In genomic region chr13:111966627-111967026, GRCm38 (mm10) we compare ENCODE assay signal across 18 mouse cellular contexts.
DNase-seq lines count a peak whose midpoint lies in the region; ATAC-seq and TF ChIP-seq lines count a peak whose summit lies in the region.
"Had no signal": no experiment of that assay in that cellular context is flagged by ENCODE, and none has a peak within 500 bp of the region (broad histone marks: within the 10 kb centered on the region; RNA-seq: fewer than 3 reads in every experiment).

No protein-coding gene starts in this region.

- DNase-seq in intestine, embryonic 14.5 days (ENCODE audit: low spot score), result no peak
- DNase-seq in brain, embryonic 14.5 days (ENCODE audit: low read depth), result peak; percentile 68
- DNase-seq in kidney, postnatal 14 days, result peak; percentile 53
- no peak for DNase-seq in frontal cortex, postnatal 25 days (ENCODE audit: low spot score in 2 of 2)
- DNase-seq: cerebellum, adult 11 months; cerebellum, postnatal 36 days; gastrocnemius, postnatal 36 days; layer of hippocampus, postnatal 36 days; left cerebral cortex, postnatal 4 days had no signal

- H3K9me3 ChIP-seq in forebrain, embryonic 13.5 days (replicated peaks), result no peaks in the 10 kb centered on the region
- no peaks in the 10 kb centered on the region for H3K9me3 ChIP-seq in forebrain, embryonic 12.5 days
- no peaks in the 10 kb centered on the region for H3K9me3 ChIP-seq in intestine, embryonic 14.5 days (ENCODE audit: control insufficient read depth, low read length)
- H3K9me3 ChIP-seq in intestine, postnatal 0 days (ENCODE audit: control insufficient read depth), result no peaks in the 10 kb centered on the region
- H3K9me3 ChIP-seq: embryonic facial prominence, embryonic 13.5 days; megakaryocyte, embryonic 14.5 days had no signal

- H3K36me3 ChIP-seq in forebrain, embryonic 13.5 days (ENCODE audit: poor library complexity, severe bottlenecking), result no peaks in the 10 kb centered on the region
- no peaks in the 10 kb centered on the region for H3K36me3 ChIP-seq in forebrain, embryonic 12.5 days (replicated peaks)
- H3K36me3 ChIP-seq in intestine, embryonic 14.5 days (ENCODE audit: control insufficient read depth, insufficient read depth, low read length), result no peaks in the 10 kb centered on the region
- no peaks in the 10 kb centered on the region for H3K36me3 ChIP-seq in intestine, postnatal 0 days (ENCODE audit: control insufficient read depth, insufficient read depth)
- H3K36me3 ChIP-seq: embryonic facial prominence, embryonic 13.5 days had no signal

- H3K9ac ChIP-seq in forebrain, embryonic 13.5 days, result no peak overlapping the region
- no peak overlapping the region for H3K9ac ChIP-seq in forebrain, embryonic 12.5 days
- no peak overlapping the region for H3K9ac ChIP-seq in intestine, embryonic 14.5 days (ENCODE audit: low read length)
- H3K9ac ChIP-seq in intestine, postnatal 0 days (ENCODE audit: low read depth, low read length), result no peak overlapping the region
- H3K9ac ChIP-seq: embryonic facial prominence, embryonic 13.5 days; liver, embryonic 14.5 days had no signal

- no peaks in the 10 kb centered on the region for H3K27me3 ChIP-seq in forebrain, embryonic 13.5 days
- H3K27me3 ChIP-seq in forebrain, embryonic 12.5 days, result 0 out of 2 replicates have a peak, but pooled peaks cover 10% of the 10 kb centered on the region
- no peaks in the 10 kb centered on the region for H3K27me3 ChIP-seq in intestine, embryonic 14.5 days (replicated peaks; ENCODE audit: control insufficient read depth, insufficient read depth, low read length)
- no peaks in the 10 kb centered on the region for H3K27me3 ChIP-seq in intestine, postnatal 0 days (replicated peaks; ENCODE audit: control insufficient read depth, insufficient read depth, low read length)
- H3K27me3 ChIP-seq: CH12.LX; embryonic facial prominence, embryonic 13.5 days had no signal

- peaks cover 5% of the 10 kb centered on the region; the same call in 1 of the 2 replicates for H3K4me1 ChIP-seq in forebrain, embryonic 13.5 days
- no peaks in the 10 kb centered on the region for H3K4me1 ChIP-seq in forebrain, embryonic 12.5 days
- peaks cover 27% of the 10 kb centered on the region for H3K4me1 ChIP-seq in intestine, embryonic 14.5 days (replicated peaks; ENCODE audit: control insufficient read depth, insufficient read depth, low read length)
- H3K4me1 ChIP-seq in intestine, postnatal 0 days (replicated peaks; ENCODE audit: control insufficient read depth, insufficient read depth, low read length), result peaks cover 4% of the 10 kb centered on the region; the same call in 1 of the 2 replicates
- H3K4me1 ChIP-seq: megakaryocyte, embryonic 14.5 days had no signal

- H3K27ac ChIP-seq in forebrain, embryonic 13.5 days, result no peak overlapping the region
- H3K27ac ChIP-seq in forebrain, embryonic 12.5 days, result no peak overlapping the region
- no peak overlapping the region for H3K27ac ChIP-seq in intestine, embryonic 14.5 days (ENCODE audit: low read depth)
- H3K27ac ChIP-seq in intestine, postnatal 0 days (ENCODE audit: low read depth, low read length), result no peak overlapping the region
- H3K27ac ChIP-seq: embryonic facial prominence, embryonic 13.5 days; liver, embryonic 14.5 days had no signal

- ATAC-seq in forebrain, embryonic 13.5 days, result peak; percentile 55; the same call in 1 of the 2 replicates
- ATAC-seq in forebrain, embryonic 12.5 days (ENCODE audit: low FRiP score), result no peak
- 0 out of 2 replicates have a peak, but pooled peaks have one; percentile 24 for ATAC-seq in intestine, embryonic 14.5 days (replicated peaks; ENCODE audit: low FRiP score, low TSS enrichment, low read depth)
- no peak for ATAC-seq in intestine, postnatal 0 days
- no peak for ATAC-seq in inflammation-experienced regulatory T-cells, adult 6 months
- ATAC-seq: activated CD4-positive, CD25-positive, alpha-beta regulatory T cell, adult 4 months had no signal

- no peak for TF ChIP-seq CTCF in intestine, postnatal 0 days (IDR thresholded peaks at IDR 0.05; ENCODE audit: low read depth)
- TF ChIP-seq CTCF in brain, embryonic 14.5 days (IDR thresholded peaks at IDR 0.05; ENCODE audit: borderline replicate concordance, extremely low read depth, insufficient read depth, insufficient read length), result no peak

- H3K4me2 ChIP-seq in forebrain, embryonic 13.5 days, result no peak overlapping the region
- H3K4me2 ChIP-seq in forebrain, embryonic 12.5 days, result no peak overlapping the region
- no peak overlapping the region for H3K4me2 ChIP-seq in intestine, embryonic 14.5 days (ENCODE audit: low read length)
- no peak overlapping the region for H3K4me2 ChIP-seq in intestine, postnatal 0 days (replicated peaks; ENCODE audit: low read depth)
- H3K4me2 ChIP-seq: embryonic facial prominence, embryonic 13.5 days had no signal

- no peak overlapping the region for H3K4me3 ChIP-seq in forebrain, embryonic 13.5 days
- no peak overlapping the region for H3K4me3 ChIP-seq in forebrain, embryonic 12.5 days (replicated peaks)
- H3K4me3 ChIP-seq in intestine, embryonic 14.5 days (ENCODE audit: low read depth, low read length), result no peak overlapping the region
- H3K4me3 ChIP-seq in intestine, postnatal 0 days (ENCODE audit: low read depth, low read length), result no peak overlapping the region
- H3K4me3 ChIP-seq: embryonic facial prominence, embryonic 13.5 days; megakaryocyte, embryonic 14.5 days had no signal

- TF ChIP-seq POLR2A in brain, embryonic 14.5 days (IDR thresholded peaks at IDR 0.05; ENCODE audit: borderline replicate concordance, extremely low read depth, insufficient read depth, insufficient read length, poor library complexity, severe bottlenecking), result no peak

- 15% methylated on average over 3 of the region's 3 CpGs for WGBS in forebrain, embryonic 13.5 days
- 39% methylated on average over 3 of the region's 3 CpGs for WGBS in forebrain, embryonic 12.5 days
- WGBS in intestine, embryonic 14.5 days, result 12% methylated on average over 3 of the region's 3 CpGs
- whole genome bisulfite sequencing in intestine, postnatal 0 days, result 22% methylated on average over 3 of the region's 3 CpGs

Comparison
In these comparisons a context has a peak if more than half of its experiments do, and no peak if none do; other contexts are left out.
1. ATAC-seq: peak in forebrain, embryonic 13.5 days (single experiment) and intestine, embryonic 14.5 days (single experiment); none in forebrain, embryonic 12.5 days (single experiment), intestine, postnatal 0 days (single experiment) and inflammation-experienced regulatory T-cells, adult 6 months (single experiment).
2. DNase-seq: peak in brain, embryonic 14.5 days (single experiment) and kidney, postnatal 14 days (single experiment); none in intestine, embryonic 14.5 days (single experiment) and frontal cortex, postnatal 25 days (0 of 2).